Mouse (Mus musculus): ENCODE data around the gene Adgrl1. TPM values are rescaled to one million over a fixed set of nuclear protein-coding genes. Genes with fewer than 3 reads are reported as not detected.

The Adgrl1 gene
- polyA plus RNA-seq (2015; fragmentation: Nextera tagmentation; extraction: Ambion mirVana), result 3.8 and 3.9 TPM in 2 replicates

GRCm38 (mm10) chr8:83899363-83900252 is at the start of gene Adgrl1:
TSS of gene Adgrl1 (plus strand) at chr8:83900105.

GRCm38 (mm10) chr8:83955106-83955957 is 55.4 kb downstream of the Adgrl1 start, which contains the start of the genes Gm10644 and Asf1b:
TSS of gene Gm10644 (minus strand) at chr8:83955205.
TSS of gene Asf1b (plus strand) at chr8:83955507.

DNA sequence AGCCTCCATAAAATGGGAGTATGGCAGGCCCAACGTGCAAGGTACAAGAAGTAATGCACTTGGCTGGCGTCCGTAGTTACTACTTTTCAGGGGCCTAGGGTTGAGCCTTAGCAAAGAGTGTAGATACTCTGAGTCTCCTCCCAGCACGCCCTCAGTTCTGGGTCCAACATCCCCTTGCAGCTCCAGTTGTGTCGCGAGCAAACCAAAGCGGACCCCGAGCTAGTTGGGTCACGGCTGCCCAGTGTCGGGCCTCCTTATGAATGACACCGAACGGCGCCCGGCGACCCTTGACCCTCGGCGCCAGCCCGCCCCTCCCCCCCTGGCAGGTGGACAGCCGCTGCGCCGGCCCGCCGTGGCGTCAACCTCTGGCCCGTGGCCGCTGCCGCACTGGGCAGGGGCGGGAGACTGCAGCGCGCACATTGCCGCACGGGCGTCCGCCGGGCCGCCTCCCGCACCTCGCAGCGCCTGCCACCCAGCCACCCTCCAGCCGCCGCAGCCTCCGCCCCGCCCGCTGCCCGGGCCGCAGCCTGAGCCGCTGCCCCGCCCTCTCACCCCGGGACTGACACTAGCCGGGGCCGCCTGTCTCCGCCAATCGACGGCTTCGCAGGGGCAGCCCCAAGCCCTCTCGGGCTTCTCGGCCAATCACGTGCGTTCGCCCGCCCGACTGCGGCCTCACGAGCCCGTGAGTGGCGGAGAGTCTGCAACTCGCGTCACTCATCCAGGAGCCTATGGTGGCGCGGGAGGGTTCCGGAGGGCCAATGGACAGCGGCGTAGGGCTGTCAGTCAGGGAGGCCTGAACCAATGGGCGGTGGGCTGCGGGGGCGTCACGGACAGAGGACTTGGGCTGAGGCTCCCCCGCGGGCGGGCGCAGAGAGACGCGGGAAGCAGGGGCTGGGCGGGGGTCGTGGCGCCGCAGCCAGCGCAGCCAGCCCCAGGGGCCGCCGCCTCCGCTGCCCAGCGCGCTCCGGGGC is 72.5 kb downstream of the Adgrl1 start, which contains the start of gene Prkaca:
Prkaca (plus strand) TSS at position 844 of the 971 bp plus-strand sequence.

Small RNAs within 50 kb of the gene (microRNA-seq; reads per million reads assigned to microRNA genes)
- gene Gm44330, result 0 reads per million in 2 experiments
- gene Gm44450, result 0 reads per million in 2 experiments

Other genes with a start within 250 kb of the Adgrl1 start
- 72.1 and 81.6 TPM in 2 replicates for gene Gipc1, start 247.4 kb upstream of the Adgrl1 start, polyA plus RNA-seq (2015; fragmentation: Nextera tagmentation; extraction: Ambion mirVana)
- gene Ptger1, start 233.4 kb upstream of the Adgrl1 start, polyA plus RNA-seq (2015; fragmentation: Nextera tagmentation; extraction: Ambion mirVana), result 0.15 and 0.21 TPM in 2 replicates
- gene Pkn1, start 200.9 kb upstream of the Adgrl1 start, polyA plus RNA-seq (2015; fragmentation: Nextera tagmentation; extraction: Ambion mirVana), result 16.1 and 17.8 TPM in 2 replicates
- 38.8 and 42.0 TPM in 2 replicates for gene Ddx39, start 184.9 kb upstream of the Adgrl1 start, polyA plus RNA-seq (2015; fragmentation: Nextera tagmentation; extraction: Ambion mirVana)
- gene Adgre5, start 158.8 kb upstream of the Adgrl1 start, polyA plus RNA-seq (2015; fragmentation: Nextera tagmentation; extraction: Ambion mirVana), result 42.7 and 50.2 TPM in 2 replicates
- gene Gm10644, start 55.1 kb downstream of the Adgrl1 start, polyA plus RNA-seq (2015; fragmentation: Nextera tagmentation; extraction: Ambion mirVana), result 0.18 and 0.30 TPM in 2 replicates
- gene Asf1b, start 55.4 kb downstream of the Adgrl1 start, polyA plus RNA-seq (2015; fragmentation: Nextera tagmentation; extraction: Ambion mirVana), result 21.6 and 22.8 TPM in 2 replicates
- 1,055 and 1,139 TPM in 2 replicates for gene Prkaca, start 72.9 kb downstream of the Adgrl1 start, polyA plus RNA-seq (2015; fragmentation: Nextera tagmentation; extraction: Ambion mirVana)
- 2.9 and 3.0 TPM in 2 replicates for gene Samd1, start 97.6 kb downstream of the Adgrl1 start, polyA plus RNA-seq (2015; fragmentation: Nextera tagmentation; extraction: Ambion mirVana)
- 0.83 and 0.86 TPM in 2 replicates for gene 1700067K01Rik, start 101.4 kb downstream of the Adgrl1 start, polyA plus RNA-seq (2015; fragmentation: Nextera tagmentation; extraction: Ambion mirVana)
- gene 2210011C24Rik, start 112.1 kb downstream of the Adgrl1 start, polyA plus RNA-seq (2015; fragmentation: Nextera tagmentation; extraction: Ambion mirVana), result 1.5 and 1.6 TPM in 2 replicates
- 3.7 and 3.8 TPM in 2 replicates for gene Palm3, start 121.4 kb downstream of the Adgrl1 start, polyA plus RNA-seq (2015; fragmentation: Nextera tagmentation; extraction: Ambion mirVana)
- gene Il27ra, start 142.5 kb downstream of the Adgrl1 start, polyA plus RNA-seq (2015; fragmentation: Nextera tagmentation; extraction: Ambion mirVana), result 0.56 and 0.69 TPM in 2 replicates
- gene Rln3, start 144.9 kb downstream of the Adgrl1 start, polyA plus RNA-seq (2015; fragmentation: Nextera tagmentation; extraction: Ambion mirVana), result not detected in 2 replicates
- 1.1 and 1.2 TPM in 2 replicates for gene Gm10643, start 165.0 kb downstream of the Adgrl1 start, polyA plus RNA-seq (2015; fragmentation: Nextera tagmentation; extraction: Ambion mirVana)
- 2.8 and 3.0 TPM in 2 replicates for gene Rfx1, start 166.7 kb downstream of the Adgrl1 start, polyA plus RNA-seq (2015; fragmentation: Nextera tagmentation; extraction: Ambion mirVana)
- 2.7 and 3.4 TPM in 2 replicates for gene Dcaf15, start 204.7 kb downstream of the Adgrl1 start, polyA plus RNA-seq (2015; fragmentation: Nextera tagmentation; extraction: Ambion mirVana)
- 0.13 TPM in 1 of 2 replicates, not detected in the other for gene Podnl1, start 225.9 kb downstream of the Adgrl1 start, polyA plus RNA-seq (2015; fragmentation: Nextera tagmentation; extraction: Ambion mirVana)
- gene Cc2d1a, start 247.8 kb downstream of the Adgrl1 start, polyA plus RNA-seq (2015; fragmentation: Nextera tagmentation; extraction: Ambion mirVana), result 11.4 TPM in 2 replicates
- 0.61 and 0.62 TPM in 2 replicates for gene 4930432K21Rik, start 247.9 kb downstream of the Adgrl1 start, polyA plus RNA-seq (2015; fragmentation: Nextera tagmentation; extraction: Ambion mirVana)